Mouse (Mus musculus) left cerebral cortex, postnatal 10 days (tissue): ENCODE results near the gene Olfr709-ps1. TPM values are rescaled to one million over a fixed set of nuclear protein-coding genes. Genes with fewer than 3 reads are reported as not detected.
"Not testable (repeated sequence)": the region's sequence is repeated elsewhere in the genome, so short reads cannot be mapped to it uniquely, and the experiment has no call there.

ENCODE experiments used
- DNase-seq, 2 experiments: peaks; one replicate each; pipeline ENCODE4 v3.0.0; 2021 to 2022; ENCODE audit warnings: low spot score in 2 of 2, mixed read lengths in 1 of 2; ENCODE audit errors: extremely low spot score in 1 of 2
- intact Hi-C: fragments of 180-260 bp; cut with DNase I; formaldehyde crosslinking; loops from one replicate; pipeline ENCODE4 v1.15.1; 2025
- total RNA-seq, 2 experiments: library from RNA; stranded (reverse); gene quantifications; 2 replicates each; pipeline ENCODE4 v1.2.3; 2021

Olfr709-ps1 gene
- total RNA-seq, result not detected

DNA sequence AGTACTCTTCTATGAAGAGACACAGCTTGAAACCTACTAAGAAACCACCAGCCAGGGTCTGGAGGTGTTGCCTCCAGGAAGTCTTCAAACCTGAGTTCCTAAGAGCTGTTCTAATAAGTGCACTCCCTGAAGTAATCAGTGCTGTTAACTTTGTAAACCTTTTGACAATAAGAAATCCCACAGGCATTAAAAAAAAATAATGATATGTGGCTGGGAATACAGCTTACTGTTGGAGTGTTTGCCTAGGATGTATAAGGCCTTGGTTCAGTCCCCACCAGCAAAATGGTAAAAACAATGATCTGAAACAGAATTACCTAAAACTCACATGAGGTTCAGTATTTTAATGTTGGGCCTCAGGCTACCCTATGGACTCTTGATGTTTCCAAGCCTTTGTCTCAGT, at the start of gene Olfr709-ps1:
Gene Olfr709-ps1, minus strand, starts transcription at position 101 of the 400 bp plus-strand sequence.
- no peak for DNase-seq
- intact Hi-C loops, result no loop called here

GRCm38 (mm10) chr7:106975353-106975752, 43.3 kb upstream of the Olfr709-ps1 start, which contains the start of gene Olfr711:
Gene Olfr711, minus strand, starts transcription at chr7:106975453.
- no peak for DNase-seq
- intact Hi-C loops, result no loop called here

- intact Hi-C loops, DNase-seq: not testable (repeated sequence)
Measured at GRCm38 (mm10) chr7:106967503-106967902, 35.5 kb upstream of the Olfr709-ps1 start.

DNA sequence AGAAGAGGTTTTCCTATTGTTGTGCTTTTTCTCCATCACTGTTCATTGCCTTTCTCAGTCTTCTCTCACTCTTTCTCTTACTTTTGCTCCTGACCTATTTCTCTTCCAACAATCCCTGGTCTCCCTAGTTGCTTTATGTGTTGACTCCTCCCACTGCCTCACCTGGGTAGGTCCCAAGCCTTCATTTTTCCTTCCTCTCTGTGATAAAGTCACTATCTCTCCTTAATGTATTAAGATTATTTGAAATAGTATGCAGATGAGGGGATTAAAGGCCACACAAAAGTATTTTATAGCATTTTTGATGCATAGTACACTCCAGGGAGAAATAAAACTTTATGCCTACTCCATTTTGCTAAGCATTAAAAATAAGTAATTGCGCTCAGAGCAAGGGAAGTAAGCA, 31.8 kb upstream of the Olfr709-ps1 start, which contains the start of gene Olfr6:
Gene Olfr6, minus strand, starts transcription at position 101 of the 400 bp plus-strand sequence.
- DNase-seq, result no peak
- intact Hi-C loops, result no loop called here

GRCm38 (mm10) chr7:106948212-106948611, 16.2 kb upstream of the Olfr709-ps1 start, which contains the start of gene Olfr710:
Gene Olfr710, minus strand, starts transcription at chr7:106948312.
- intact Hi-C loops, result no loop called here
- no peak for DNase-seq

- intact Hi-C loops, result not testable (repeated sequence)
- DNase-seq, result peak in 1 of 2 experiments; percentile 21
Measured at GRCm38 (mm10) chr7:106920961-106921360, 11.1 kb downstream of the Olfr709-ps1 start.

GRCm38 (mm10) chr7:106907676-106908075, 24.3 kb downstream of the Olfr709-ps1 start, which contains the start of gene Olfr1532-ps1:
Gene Olfr1532-ps1, plus strand, starts transcription at chr7:106908001.
- DNase-seq, result no peak
- intact Hi-C loops, result no loop called here

DNA sequence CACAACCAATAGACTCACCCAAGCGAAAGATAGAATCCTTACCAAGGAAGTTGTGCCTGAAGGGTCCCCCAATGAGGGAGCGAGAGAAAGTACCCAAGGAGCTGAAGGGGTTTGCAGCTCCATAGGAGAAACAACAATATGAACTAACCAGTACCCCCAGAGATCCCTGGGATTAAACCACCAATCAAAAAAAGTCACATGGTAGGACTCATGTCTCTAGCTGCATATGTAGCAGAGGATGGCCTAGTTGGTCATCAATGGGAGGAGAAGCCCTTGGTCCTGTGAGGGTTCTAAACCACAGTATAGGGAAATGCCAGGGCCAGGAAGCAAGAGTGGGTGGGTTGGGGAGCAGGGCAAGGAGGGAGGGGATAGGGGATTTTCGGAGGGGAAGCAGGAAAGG, 30.9 kb downstream of the Olfr709-ps1 start, which contains the start of gene Olfr707:
Gene Olfr707, minus strand, starts transcription at position 101 of the 400 bp plus-strand sequence.
- intact Hi-C loops, DNase-seq: not testable (repeated sequence)

DNA sequence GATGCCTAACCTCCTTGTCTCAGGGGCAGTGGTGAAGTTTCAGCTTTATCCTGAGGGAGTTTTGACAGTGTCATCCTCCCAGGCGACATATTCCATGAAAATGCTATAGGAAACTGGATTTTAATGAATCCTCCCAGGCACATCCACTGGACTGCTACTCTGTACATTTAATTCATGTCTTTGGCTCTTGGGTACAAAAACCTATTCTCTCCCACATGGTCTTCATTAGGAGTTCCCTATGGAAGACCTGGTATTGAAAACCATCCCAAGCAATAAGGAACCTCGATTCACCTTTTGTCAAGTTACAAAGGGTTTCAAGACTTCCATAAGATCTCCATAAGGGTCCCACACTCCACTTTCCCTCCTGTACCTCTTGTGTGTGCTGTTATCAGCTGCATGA, 44.0 kb downstream of the Olfr709-ps1 start, which contains the start of gene Olfr706:
Gene Olfr706, minus strand, starts transcription at position 101 of the 400 bp plus-strand sequence.
- DNase-seq, result no peak
- intact Hi-C loops, result no loop called here

DNA sequence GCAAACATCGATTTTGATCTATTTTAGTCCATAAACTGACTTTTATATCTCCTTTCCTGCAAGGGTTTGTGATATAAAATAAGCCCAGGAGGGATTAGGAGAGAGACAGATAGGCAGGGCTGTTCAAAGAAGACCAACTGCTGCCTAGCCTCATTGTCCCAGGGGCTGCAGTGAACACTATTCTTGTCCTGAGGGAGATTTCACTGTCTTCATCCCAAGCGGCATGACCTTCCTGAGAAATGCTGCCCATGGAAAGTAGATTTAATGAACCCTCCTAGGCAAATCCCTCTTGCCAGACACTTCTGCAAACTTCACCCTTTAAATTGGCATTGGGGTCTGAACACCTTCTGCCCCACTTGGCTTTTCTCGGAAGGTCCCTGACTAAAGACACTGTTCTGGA, 55.2 kb downstream of the Olfr709-ps1 start, which contains the start of gene Olfr705:
Gene Olfr705, minus strand, starts transcription at position 101 of the 400 bp plus-strand sequence.
- intact Hi-C loops, result no loop called here
- DNase-seq, result no peak

Other genes starting within 250 kb of the Olfr709-ps1 start
- gene Olfr694, start 240.4 kb downstream of the Olfr709-ps1 start, total RNA-seq, result not detected
- gene Olfr695, start 215.8 kb downstream of the Olfr709-ps1 start, total RNA-seq, result not detected
- gene Olfr697, start 189.8 kb downstream of the Olfr709-ps1 start, total RNA-seq, result not detected
- gene Olfr698, start 176.8 kb downstream of the Olfr709-ps1 start, total RNA-seq, result not detected
- gene Olfr699, start 139.0 kb downstream of the Olfr709-ps1 start, total RNA-seq, result not detected
- not detected for gene Olfr700, start 123.4 kb downstream of the Olfr709-ps1 start, total RNA-seq
- gene Olfr701, start 118.1 kb downstream of the Olfr709-ps1 start, total RNA-seq, result not detected
- not detected for gene Olfr702, start 98.3 kb downstream of the Olfr709-ps1 start, total RNA-seq
- not detected for gene Olfr703, start 88.9 kb downstream of the Olfr709-ps1 start, total RNA-seq
- gene Olfr704, start 69.0 kb downstream of the Olfr709-ps1 start, total RNA-seq, result not detected
- not detected for gene Olfr705, start 55.3 kb downstream of the Olfr709-ps1 start, total RNA-seq
- gene Olfr706, start 44.1 kb downstream of the Olfr709-ps1 start, total RNA-seq, result not detected
- not detected for gene Olfr707, start 31.0 kb downstream of the Olfr709-ps1 start, total RNA-seq
- gene Olfr1532-ps1, start 24.2 kb downstream of the Olfr709-ps1 start, total RNA-seq, result not detected
- not detected for gene Olfr710, start 16.1 kb upstream of the Olfr709-ps1 start, total RNA-seq
- gene Olfr6, start 31.7 kb upstream of the Olfr709-ps1 start, total RNA-seq, result not detected
- not detected for gene Olfr711, start 43.2 kb upstream of the Olfr709-ps1 start, total RNA-seq
- not detected for gene Olfr2, start 73.9 kb upstream of the Olfr709-ps1 start, total RNA-seq
- gene Olfr713, start 99.0 kb upstream of the Olfr709-ps1 start, total RNA-seq, result not detected
- gene Olfr714, start 138.8 kb upstream of the Olfr709-ps1 start, total RNA-seq, result not detected
- gene Olfr17, start 161.0 kb upstream of the Olfr709-ps1 start, total RNA-seq, result not detected
- not detected for gene Olfr715b, start 178.2 kb upstream of the Olfr709-ps1 start, total RNA-seq
- not detected for gene Olfr715, start 198.9 kb upstream of the Olfr709-ps1 start, total RNA-seq
- gene Olfr716, start 206.1 kb upstream of the Olfr709-ps1 start, total RNA-seq, result not detected
- not detected for gene Nlrp14, start 234.8 kb upstream of the Olfr709-ps1 start, total RNA-seq